Mouse (Mus musculus) liver, embryonic 16.5 days (tissue): Measurements from ENCODE around the gene Relt. TPM values are rescaled to one million over a fixed set of nuclear protein-coding genes. Genes with fewer than 3 reads are reported as not detected.
A peak's percentile ranks its signal among the peaks of the same experiment; 100 is the strongest.

Experiments
- ATAC-seq: fragments of 200-750 bp; cut with Nextera tagmentation; 2 replicates; pipeline ENCODE4 v1.8.0; 2017; ENCODE audit warnings: low read depth, mild to moderate bottlenecking, moderate number of reproducible peaks, moderate library complexity
- H3K27ac ChIP-seq: fragments of 300-500 bp; sonication (generic); 2 replicates; pipeline ENCODE4 v1.5.1; 2014; ENCODE audit warnings: mild to moderate bottlenecking, low read length
- H3K27me3 ChIP-seq: fragments of 300-500 bp; sonication (generic); 2 replicates; pipeline ENCODE4 v1.6.1; 2014; ENCODE audit warnings: low read depth, low read length, mixed read lengths; ENCODE audit not compliant: control insufficient read depth, insufficient read depth
- H3K36me3 ChIP-seq: fragments of 300-500 bp; sonication (generic); 2 replicates; pipeline ENCODE4 v1.6.1; 2014; ENCODE audit warnings: mild to moderate bottlenecking; ENCODE audit not compliant: control insufficient read depth, insufficient read depth
- H3K4me1 ChIP-seq: fragments of 300-500 bp; sonication (generic); 2 replicates; pipeline ENCODE4 v1.6.1; 2014; ENCODE audit warnings: low read depth, low read length, mixed read lengths; ENCODE audit not compliant: control insufficient read depth
- H3K4me2 ChIP-seq: fragments of 300-500 bp; sonication (generic); 2 replicates; pipeline ENCODE4 v1.6.1; 2014; ENCODE audit warnings: low read depth, low read length, mixed read lengths
- H3K4me3 ChIP-seq: fragments of 300-500 bp; sonication (generic); 2 replicates; pipeline ENCODE4 v1.5.1; 2014; ENCODE audit warnings: low read depth, mild to moderate bottlenecking, low read length
- H3K9ac ChIP-seq: fragments of 300-500 bp; sonication (generic); 2 replicates; pipeline ENCODE4 v1.6.1; 2014; ENCODE audit warnings: low read depth, low read length
- H3K9me3 ChIP-seq: fragments of 300-500 bp; sonication (generic); replicated peaks from 2 replicates; pipeline ENCODE4 v1.6.1; 2016; ENCODE audit warnings: low read length; ENCODE audit not compliant: control insufficient read depth
- WGBS: fragments of 180-500 bp; shearing (Covaris S2); extraction: QIAGEN DNeasy Blood & Tissue Kit; methylation state at CpG from one replicate; pipeline ENCODE4 v1.1.7; 2014; ENCODE audit not compliant: insufficient replicate concordance; 5-methylcytosine and 5-hydroxymethylcytosine counted together
- microRNA-seq: library from miRNA; unstranded; fragments of <30 nt; microRNA quantifications from one replicate; pipeline ENCODE4, GENCODE M21; 2016
- polyA plus RNA-seq: library from polyadenylated mRNA; unstranded; fragments of >200 nt; fragmentation: Nextera tagmentation; extraction: Ambion mirVana; gene quantifications from 2 replicates; pipeline ENCODE4 v1.2.1, GENCODE M21; 2015

Relt gene
- polyA plus RNA-seq, 1 experiment from 2014 or later = 15.8 TPM

DNA sequence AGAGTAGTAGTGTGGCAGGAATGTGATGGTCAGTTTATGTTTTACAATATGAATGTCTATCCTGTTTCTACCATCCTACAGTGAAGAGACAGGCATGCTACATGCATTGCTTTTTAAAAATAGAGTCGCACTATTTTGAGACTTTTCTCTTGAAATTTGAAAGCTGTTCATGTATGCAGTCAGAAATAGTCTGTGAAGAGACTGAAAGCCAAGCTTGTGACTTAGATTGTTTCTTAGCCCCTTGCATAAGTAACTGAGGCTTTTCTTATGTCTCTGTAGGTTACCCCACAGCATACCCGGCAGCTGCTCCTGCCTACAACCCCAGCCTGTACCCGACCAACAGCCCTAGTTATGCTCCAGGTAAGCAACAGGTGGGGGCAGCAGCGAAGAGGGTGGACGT lies 50.6 kb downstream of the Relt start:
- 72% methylated on average over 5 of the region's 5 CpGs for WGBS
- Histone ChIP-seq H3K9me3 (no peaks in the 10 kb centered on the region), H3K36me3 (no peaks in the 10 kb centered on the region), H3K27me3 (no peaks in the 10 kb centered on the region), H3K4me1 (no peaks in the 10 kb centered on the region), H3K27ac (no peak overlapping the region), H3K4me2 (no peak overlapping the region), H3K9ac (no peak overlapping the region), H3K4me3 (no peak overlapping the region)
- ATAC-seq = no peak

- Histone ChIP-seq H3K4me1 (no peaks in the 10 kb centered on the region), H3K4me2 (no peak overlapping the region), H3K9ac (no peak overlapping the region), H3K27me3 (no peaks in the 10 kb centered on the region), H3K9me3 (no peaks in the 10 kb centered on the region), H3K27ac (no peak overlapping the region), H3K36me3 (no peaks in the 10 kb centered on the region), H3K4me3 (no peak overlapping the region)
- no peak for ATAC-seq
- WGBS = 64% methylated on average over 5 of the region's 5 CpGs
These were observed 51.3 kb downstream of the Relt start for GRCm38 (mm10) chr7:100811912-100812311.

- 69% methylated on average over 2 of the region's 2 CpGs for WGBS
- H3K4me3 ChIP-seq = no peak overlapping the region
- H3K4me2 ChIP-seq = no peak overlapping the region
- no peak for ATAC-seq
- H3K9ac ChIP-seq = no peak overlapping the region
- no peaks in the 10 kb centered on the region for H3K9me3 ChIP-seq
- H3K27ac ChIP-seq = no peak overlapping the region
- H3K27me3 ChIP-seq = no peaks in the 10 kb centered on the region
- H3K4me1 ChIP-seq = no peaks in the 10 kb centered on the region
- no peaks in the 10 kb centered on the region for H3K36me3 ChIP-seq
These were observed 57.9 kb downstream of the Relt start for GRCm38 (mm10) chr7:100805391-100805790.

DNA sequence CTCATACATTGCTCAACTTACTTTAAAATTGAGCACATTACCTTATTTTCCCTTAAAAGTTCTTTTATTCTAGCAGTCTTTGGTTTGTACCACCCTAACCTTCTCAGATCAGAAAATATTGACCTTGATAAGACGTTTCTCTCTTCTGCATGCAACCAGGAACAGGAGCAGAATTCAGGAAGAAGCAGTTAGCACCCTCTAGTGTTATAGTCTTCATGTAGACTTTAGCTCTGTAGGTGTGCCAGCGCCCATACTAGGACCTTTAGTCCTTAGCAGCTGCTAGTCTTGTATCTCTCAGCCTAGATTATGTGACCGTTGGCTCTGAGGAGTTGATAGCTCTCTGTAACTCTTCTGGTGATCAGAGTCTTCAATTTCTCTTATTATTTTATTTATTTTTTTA lies 64.4 kb downstream of the Relt start:
- no peaks in the 10 kb centered on the region; the same call in 1 of the 2 replicates for H3K4me1 ChIP-seq
- H3K4me2 ChIP-seq = no peak overlapping the region
- no peak overlapping the region for H3K9ac ChIP-seq
- H3K9me3 ChIP-seq = no peaks in the 10 kb centered on the region
- ATAC-seq = peak; percentile 63; the same call in 1 of the 2 replicates
- H3K4me3 ChIP-seq = no peak overlapping the region
- 28% methylated on average over 3 of the region's 3 CpGs for WGBS
- no peaks in the 10 kb centered on the region for H3K27me3 ChIP-seq
- no peak overlapping the region for H3K27ac ChIP-seq
- H3K36me3 ChIP-seq = no peaks in the 10 kb centered on the region

Small RNA genes lying within 50 kb of the gene (microRNA-seq; reads per million reads assigned to microRNA genes)
- 29.8 reads per million, percentile 42 among the genes with 10 or more reads in this experiment for gene Mir3102

Other genes with a start within 250 kb of the Relt start
- 0.33 and 0.65 TPM in 2 replicates for gene Plekhb1, start 201.0 kb downstream of the Relt start, polyA plus RNA-seq
- gene Fam168a, start 156.8 kb downstream of the Relt start, polyA plus RNA-seq = 5.0 and 6.3 TPM in 2 replicates
- gene Arhgef17, start 68.7 kb upstream of the Relt start, polyA plus RNA-seq = 0.57 and 0.87 TPM in 2 replicates
- 4.9 and 6.3 TPM in 2 replicates for gene P2ry6, start 111.2 kb upstream of the Relt start, polyA plus RNA-seq
- gene P2ry2, start 149.4 kb upstream of the Relt start, polyA plus RNA-seq = 2.2 and 3.2 TPM in 2 replicates
- gene Fchsd2, start 229.4 kb upstream of the Relt start, polyA plus RNA-seq = 4.9 and 5.9 TPM in 2 replicates